Mouse (Mus musculus): ENCODE results near the gene Trim41.
"Not testable (repeated sequence)": the region's sequence is repeated elsewhere in the genome, so short reads cannot be mapped to it uniquely, and the experiment has no call there.

Trim41 gene

DNA sequence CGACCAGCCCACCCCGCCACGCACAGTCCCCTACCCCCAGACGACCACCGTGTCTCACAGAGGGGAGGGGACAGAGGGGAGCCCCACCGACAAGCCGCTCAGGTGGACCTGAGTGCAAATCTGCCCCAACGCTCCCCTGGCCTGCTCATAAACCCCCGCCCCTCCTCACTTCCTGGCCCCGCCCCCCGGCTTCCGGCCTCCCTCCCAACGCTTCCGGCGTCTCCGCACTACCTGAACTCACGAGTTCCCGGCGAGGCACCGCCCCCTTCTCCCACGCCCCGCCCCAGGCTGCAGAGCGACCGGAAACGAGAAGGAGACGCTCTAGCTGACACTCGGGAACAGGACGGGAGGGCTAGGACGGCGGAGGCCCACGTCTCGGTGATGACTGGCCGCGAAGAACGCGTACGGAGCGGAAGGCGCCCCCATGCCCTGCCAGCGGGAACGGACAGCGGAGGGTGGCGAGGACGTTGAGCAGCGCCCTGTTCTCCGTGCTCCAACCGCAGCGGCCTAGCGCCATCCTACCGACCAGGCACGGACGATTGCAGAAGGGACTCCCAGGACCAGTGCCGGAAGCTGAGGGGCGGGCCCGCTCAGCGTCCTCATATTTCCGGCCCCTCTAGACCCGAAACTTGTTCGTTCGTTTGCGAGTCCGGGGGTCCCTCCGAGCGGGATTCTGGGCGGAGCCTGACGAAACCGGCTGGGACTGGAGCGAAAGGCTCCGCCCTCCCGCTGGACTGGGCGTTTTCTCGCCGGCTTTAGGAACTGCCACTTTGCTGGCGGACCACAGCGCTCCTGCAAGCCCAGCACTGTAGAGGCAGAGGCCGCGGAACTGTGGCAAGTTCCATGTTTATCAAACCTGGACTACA is at the start of gene Trim41:
Gene Trim41 (minus strand): TSS at position 554 of the 866 bp plus-strand sequence.
- DNase-seq (ENCODE audit: low spot score in 2 of 2): peak; percentile 98 to 99

DNA sequence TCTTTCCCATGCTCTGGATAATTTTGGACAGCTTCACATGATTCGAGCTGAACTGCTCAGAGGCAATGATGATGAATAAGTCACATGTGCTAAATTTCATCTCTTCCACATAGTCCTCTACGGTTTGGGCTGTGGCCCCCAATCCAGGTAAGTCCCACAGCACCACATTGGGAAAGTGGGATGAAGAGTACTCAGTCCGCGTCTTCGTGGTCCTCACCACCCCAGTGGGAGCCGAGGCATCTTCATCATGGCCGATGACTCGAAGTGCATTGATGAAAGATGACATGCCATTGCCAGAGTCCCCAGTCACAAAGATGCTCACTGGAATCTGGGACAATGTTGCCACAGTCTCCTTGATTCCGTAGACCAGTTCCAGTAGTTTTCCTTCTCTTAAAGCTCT is 49.3 kb upstream of the Trim41 start:
- DNase-seq (ENCODE audit: low spot score in 2 of 2): no peak

DNA sequence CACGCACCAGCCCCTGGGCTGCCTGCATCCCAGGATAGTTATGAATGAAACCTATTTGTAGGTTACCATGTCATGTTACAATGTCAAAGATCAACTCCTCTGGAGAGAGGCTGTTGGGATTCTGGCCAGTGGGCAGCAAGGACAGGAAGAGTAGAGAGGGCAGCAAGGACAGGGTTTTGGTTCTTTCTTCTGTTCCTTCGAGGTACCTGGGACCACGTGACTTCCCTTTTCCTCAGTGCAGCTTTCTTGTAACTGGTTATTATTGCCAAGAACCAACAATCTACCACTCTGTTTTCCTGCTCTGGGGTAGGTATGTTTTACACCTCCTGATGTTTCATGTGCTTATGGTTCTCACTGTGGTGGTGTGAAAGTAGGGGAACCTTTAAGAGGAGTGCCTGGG is 46.7 kb upstream of the Trim41 start:
- no peak for DNase-seq (ENCODE audit: low spot score in 2 of 2)

DNA sequence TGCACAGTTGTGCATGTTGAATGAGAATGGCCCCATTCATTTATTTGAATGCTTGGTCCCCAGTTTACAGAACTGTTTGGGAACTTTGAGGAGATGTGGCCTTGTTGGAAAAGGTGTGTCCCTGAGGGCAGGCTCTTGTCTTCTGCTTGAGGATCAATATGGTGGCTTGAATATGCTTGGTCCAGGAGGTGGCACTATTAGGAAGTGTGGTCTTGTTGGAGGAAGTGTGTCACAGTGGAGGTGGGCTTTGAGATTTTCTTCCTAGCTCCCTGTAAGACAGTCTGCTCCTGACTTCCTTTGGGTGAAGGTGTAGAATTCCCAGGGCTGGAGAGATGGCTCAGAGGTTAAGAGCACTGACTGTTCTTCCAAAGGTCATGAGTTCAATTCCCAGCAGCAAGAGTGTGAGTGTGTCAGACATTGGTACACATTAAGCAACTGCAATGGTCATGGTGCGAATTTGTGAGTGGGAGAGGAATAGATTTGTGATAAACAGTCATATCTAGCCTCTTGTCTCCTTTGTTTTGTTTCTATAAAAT is 45.7 kb upstream of the Trim41 start:
- no peak for DNase-seq (ENCODE audit: low spot score in 2 of 2)

DNA sequence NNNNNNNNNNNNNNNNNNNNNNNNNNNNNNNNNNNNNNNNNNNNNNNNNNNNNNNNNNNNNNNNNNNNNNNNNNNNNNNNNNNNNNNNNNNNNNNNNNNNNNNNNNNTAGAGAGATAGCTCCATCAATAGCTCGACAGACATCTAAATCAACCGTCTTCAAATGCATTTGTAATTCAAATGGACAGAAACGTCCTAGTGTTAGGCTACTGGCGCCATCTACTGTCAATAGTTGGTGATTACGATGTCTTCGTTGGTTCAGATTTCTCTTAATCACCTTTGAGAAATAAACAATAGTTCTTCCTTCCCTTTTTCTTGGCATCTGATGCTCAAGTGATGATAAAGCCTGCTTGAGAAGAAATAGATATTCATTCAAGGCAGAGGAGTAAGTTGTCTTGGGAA is 41.9 kb upstream of the Trim41 start:
- peak in 1 of 2 experiments; percentile 77 for DNase-seq (ENCODE audit: low spot score in 2 of 2)

DNA sequence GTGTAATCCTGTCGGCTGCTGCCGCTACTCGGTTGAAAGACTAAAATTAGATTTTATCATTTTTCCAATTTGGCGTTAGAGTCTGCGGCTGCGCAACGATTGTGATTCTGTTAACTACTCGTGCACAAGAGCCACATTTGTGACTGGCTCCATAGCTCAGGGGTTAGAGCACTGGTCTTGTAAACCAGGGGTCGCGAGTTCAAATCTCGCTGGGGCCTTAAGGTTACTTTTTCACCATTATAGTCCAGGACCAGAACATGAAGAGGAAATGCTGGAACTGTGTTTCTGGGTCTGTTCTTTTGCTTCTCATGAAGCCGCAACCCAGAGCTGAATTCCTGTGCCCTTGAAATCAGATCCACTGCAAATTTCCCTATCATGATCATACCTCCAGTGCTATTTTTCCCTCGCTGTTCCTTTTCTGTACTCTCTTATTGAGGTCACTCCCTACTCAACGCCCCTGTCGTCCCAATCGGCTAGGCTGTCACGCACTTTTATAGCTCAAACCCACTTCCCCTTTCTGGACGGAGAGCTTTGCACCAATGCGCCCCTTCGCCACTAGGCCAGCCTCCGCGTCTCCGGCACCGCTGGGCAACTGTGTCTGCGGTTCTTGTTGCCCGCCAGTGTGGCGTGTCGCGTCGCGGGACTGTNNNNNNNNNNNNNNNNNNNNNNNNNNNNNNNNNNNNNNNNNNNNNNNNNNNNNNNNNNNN is 36.5 kb upstream of the Trim41 start:
- peak; percentile 96 to 98 for DNase-seq (ENCODE audit: low spot score in 2 of 2)

DNA sequence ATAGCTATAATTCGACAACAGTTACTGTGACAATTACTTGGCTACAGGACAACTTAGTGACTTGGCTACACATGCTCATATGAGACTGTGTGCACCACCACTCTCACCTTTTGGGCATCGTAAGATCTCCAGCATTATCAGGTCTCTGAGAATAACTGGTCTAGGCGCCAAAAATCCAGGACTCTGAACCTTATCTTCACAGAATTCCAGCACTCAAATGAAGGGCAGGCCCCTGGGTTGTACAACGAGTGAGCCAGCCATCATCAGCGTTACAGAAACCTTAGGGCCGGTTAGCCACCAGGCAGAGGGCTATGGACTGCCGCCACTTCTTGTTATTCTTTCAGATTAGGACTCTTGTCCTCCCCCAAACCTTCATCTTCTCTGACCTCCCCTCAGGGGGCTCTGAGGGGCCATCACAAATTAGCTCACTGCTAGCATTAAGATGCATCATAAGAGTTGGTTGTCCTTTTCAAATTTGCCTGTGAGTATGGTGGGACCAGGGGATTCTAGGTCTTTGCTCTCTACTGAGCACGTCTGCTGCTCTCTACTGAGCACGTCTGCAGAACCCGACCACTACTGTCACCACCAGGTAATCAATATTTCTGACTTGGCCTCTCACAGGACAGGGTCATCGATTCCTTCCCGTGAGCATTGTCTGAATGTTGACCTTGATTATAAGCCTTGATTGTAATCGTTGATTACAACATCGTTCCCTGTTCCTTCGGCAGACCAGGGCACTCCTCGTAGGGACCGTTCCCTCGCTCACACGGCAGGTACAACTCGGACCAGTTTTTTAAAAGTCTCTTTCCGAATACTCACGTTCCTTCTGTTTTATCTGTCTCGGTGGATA is 35.7 kb upstream of the Trim41 start:
- DNase-seq (ENCODE audit: low spot score in 2 of 2): no peak

DNA sequence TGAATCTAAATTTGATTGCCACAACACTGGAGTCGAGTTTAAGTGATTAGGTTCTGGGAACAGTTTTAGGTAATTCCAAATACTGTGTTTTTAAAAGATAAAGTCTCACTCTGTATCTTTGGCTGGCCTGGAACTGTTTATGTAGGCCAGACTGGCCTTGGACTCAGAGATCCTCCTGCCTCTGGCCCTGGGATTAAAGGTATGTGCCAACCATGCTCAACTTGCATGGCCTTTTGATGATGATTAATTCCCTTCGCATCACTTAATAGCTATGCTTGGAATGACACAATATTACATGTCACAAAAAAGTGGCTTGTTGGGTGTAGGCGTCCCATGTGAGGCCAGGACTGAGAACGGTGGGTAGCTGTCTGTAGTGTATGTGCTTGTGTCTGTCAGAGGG is 35.0 kb upstream of the Trim41 start:
- no peak for DNase-seq (ENCODE audit: low spot score in 2 of 2)

DNA sequence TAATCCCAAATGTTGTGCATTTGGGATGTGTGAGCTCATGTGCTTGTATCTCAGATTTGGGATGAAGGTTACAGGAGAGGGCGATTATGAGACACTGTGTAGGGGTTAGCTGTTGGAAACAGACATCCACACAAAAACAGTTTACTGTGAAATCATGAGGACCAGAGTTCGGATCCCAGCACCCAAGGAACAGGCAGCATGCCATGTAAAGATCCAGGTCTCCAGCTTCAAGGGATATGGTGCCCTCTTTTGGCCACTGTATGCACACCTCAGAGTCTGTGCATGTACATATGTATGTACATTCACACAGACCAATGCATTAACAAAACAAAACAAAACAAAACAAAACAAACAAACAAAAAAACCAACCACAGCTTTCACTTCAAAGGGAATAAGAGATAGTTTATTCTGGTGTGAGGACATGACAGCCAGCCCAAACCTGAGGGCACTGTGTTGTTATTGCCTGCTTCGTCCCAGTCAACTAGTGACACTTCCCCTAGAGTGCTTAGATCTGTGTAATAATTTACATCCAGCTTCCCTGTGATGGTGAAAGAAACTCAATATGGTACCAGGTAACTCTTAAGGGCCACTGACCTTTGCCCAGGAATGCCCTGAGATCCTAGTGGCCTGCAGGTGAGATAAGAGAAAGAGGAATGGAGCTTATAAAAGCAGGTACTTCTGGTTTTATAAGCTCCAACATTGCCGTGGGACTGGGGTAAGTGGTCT is 34.3 kb upstream of the Trim41 start:
- no peak for DNase-seq (ENCODE audit: low spot score in 2 of 2)

DNA sequence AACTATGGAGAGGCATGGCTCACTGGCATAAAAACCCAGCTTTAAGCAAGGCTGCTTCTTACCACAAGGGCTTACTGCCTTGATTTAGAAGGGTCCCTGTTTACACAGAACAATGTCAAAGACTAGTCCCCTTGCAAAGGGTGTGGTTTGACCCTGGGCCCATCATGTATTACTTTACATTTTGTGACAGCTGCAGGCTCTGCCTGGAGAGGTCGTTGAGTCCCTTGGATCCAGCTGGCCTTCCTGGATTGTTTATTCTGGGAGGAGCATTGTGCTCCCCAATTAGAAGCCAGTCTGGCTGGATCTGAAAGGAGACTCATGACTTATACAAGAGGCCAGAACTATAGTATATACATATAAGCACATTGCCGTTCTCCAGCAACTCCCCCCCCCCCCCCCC is 33.1 kb upstream of the Trim41 start:
- no peak for DNase-seq (ENCODE audit: low spot score in 2 of 2)

DNA sequence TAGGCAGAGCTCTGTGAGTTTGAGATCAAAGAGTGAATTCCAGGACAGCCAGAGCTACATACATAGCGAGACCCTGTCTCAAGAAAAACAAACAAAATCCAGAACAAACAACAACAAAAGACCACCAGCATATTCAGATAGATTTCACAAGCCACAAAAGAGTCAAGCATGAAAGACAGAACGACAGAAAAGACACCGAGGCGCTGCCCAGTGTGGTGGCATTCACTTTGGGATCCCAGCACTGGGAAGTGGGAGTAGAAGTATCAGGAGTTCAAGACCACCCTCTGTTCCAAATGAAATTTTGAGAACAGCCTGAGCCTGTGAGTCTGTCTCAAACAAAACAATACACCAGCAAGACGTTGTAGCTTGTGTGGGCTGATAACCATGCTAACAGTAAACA is 29.7 kb upstream of the Trim41 start:
- no peak for DNase-seq (ENCODE audit: low spot score in 2 of 2)

DNA sequence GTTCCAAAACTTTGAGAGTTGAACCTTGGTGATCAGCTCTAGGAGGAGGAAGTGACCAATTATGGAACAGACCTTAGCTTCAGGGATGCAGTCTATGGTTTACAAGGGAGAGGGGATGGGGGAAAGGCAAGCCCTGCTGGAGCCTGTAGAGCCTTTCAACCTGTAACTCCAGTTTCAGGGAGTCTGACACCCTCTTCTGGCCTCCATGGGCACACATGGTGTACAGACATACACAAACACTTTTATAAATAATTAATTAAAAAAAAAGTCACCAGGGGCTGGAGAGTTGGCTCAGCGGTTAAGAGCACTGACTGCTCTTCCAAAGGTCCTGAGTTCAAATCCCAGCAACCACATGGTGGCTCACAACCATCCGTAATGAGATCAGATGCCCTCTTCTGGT is 29.2 kb upstream of the Trim41 start:
- not testable (repeated sequence) for DNase-seq (ENCODE audit: low spot score in 2 of 2)

DNA sequence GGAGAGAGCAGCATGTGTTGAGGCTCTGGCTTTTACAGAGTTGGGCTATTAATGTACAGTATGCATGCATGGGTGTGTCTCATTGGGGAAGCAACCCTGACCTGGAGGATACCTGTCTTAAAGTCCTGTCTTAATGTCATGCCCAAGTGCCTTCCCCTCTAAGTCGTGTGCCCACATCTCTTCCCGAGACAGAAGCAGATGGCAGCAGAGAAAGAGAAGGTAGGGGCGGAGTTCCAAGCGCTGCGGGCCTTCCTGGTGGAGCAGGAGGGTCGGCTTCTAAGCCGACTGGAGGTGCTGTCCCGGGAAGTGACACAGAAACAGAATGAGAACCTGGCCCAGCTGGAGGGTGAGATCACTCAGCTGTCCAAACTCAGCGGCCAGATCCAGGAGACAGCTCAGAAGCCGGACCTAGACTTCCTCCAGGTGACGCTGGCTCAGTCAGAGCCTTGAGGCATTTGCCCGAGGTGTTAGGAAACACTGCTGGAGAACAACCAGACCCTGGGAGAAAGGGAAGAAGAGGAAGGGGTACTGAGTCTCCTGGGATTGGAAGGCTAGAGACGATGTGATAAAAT is 28.2 kb upstream of the Trim41 start:
- no peak for DNase-seq (ENCODE audit: low spot score in 2 of 2)

DNA sequence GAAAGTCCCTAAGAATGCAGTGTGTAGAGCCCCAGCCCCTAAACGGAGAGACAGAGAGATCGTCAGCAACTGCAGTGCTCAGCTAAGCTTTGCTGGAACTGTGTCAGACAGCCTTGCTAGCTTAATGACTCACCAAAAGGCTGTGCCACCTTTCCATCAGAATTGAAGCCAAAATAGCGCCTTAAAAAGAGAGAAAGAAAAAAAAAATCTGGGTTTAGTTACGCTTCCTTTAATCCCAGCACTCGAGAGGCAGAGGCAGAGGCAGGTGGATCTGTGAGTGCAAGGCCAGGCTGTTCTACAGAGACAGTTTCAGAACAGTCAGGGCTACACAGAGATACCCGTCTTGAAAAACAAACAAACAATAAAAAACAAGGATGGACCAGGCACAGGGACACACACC is 27.2 kb upstream of the Trim41 start:
- DNase-seq (ENCODE audit: low spot score in 2 of 2): no peak

DNA sequence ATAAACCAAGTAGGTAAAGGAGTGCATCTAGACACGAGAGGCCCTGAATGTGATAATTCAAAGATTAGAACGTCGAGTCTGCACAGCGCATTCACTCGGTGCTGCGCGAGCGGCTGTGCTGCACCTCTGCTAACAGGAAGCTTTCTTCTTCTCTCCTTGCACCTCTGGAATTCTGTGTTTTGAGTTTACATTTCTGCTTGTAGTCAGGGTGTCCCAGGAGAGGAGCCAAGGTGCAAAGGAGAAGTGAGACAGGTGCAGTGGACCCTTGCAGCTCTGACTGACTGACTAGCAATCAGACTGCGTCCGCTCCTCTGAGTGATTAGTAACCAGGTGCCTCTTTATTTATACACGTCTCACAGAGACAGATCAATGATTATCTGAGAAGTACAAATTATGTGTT is 26.0 kb upstream of the Trim41 start:
- no peak for DNase-seq (ENCODE audit: low spot score in 2 of 2)

DNA sequence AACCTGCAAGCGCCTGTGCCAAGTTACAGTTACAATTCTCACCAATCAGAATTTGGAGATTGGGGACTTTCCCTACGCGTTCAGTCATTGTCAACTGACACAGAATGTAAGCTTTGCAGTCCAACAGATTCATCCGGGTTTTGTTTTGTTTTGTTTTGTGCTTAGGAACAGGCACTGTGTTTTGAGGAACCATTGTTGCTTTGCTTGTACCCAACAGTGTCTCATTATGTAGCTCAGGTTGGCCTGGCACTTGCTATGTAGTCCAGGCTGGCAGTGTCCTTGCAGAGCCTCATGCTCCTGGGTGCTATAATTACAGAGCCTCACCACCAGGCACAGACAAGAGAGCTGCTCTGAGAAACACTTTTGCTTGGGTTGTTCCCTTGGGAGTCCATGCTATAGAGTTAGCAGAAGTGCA is 25.2 kb upstream of the Trim41 start:
- DNase-seq (ENCODE audit: low spot score in 2 of 2): no peak

DNA sequence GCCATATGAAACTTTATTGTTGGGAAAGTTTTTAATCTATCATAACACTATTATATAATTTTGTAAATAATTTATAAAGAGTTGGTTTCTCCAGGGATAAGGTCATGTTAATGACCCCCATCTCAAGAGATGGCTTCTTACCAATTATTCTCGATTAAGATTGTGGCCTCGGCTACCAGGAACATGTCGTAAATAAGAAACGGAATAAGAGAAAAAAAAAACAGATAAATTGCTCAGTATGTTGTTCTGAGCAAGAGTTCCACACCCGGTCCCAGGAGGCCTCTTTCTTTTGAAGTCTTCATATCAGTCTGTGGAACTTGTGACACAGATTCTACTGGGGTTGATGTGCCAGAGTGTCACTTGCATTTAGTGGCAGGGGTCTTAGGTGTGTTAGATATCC is 24.1 kb upstream of the Trim41 start:
- no peak for DNase-seq (ENCODE audit: low spot score in 2 of 2)

DNA sequence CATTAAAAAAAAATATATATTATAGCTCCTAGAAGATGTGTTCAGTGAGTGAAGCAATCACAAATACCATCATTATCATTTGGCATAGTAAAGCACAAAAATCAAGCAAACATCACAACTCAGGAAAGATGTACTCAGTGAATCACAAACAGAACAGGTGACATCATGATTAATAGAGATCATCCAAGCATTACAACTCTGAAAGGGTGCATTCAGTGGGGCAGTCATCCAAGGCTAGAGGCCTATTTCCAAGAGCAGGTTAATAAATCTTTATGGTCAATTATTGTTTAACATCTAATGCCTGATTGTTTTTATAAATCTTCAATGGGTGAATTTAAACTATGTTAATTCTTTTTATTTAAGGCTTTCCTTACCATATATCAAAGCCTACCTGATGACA is 23.7 kb upstream of the Trim41 start:
- DNase-seq (ENCODE audit: low spot score in 2 of 2): no peak

DNA sequence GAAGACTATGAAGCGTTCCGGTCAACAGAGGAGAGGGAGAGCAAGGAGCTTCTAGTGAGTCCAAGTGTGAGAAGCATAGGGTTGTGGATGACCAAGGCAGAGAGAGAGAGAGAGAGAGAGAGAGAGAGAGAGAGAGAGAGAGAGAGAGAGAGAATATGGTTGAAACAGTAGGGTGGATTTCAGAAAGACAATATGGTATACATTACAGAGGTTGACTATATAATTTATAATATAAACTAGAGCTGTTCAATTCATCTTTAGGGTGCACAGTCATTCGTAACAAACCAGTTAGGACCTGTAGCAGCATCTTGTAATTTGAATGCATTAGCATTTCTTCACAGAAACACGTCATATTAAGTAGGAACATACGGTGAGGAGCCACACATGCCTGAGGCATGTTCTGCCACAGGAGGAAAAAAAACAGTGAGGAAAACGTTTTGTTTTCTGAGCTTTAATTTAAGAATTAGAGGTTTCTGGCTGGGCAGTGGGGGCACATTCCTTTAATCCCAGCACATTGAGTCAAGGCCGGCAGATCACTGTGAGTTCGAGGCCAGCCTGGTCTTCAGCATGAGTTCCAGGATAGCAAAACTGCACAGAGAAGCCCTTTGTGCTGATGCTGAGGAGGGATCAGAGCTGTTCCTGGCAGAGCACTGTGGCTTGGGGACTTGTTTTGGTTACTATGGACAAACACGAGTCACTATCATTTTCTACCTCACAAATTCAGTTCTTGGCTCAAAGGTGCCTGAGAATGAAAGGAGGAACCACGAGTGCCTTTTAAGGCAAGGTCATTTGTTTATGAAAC is 21.9 kb upstream of the Trim41 start:
- DNase-seq (ENCODE audit: low spot score in 2 of 2): no peak

DNA sequence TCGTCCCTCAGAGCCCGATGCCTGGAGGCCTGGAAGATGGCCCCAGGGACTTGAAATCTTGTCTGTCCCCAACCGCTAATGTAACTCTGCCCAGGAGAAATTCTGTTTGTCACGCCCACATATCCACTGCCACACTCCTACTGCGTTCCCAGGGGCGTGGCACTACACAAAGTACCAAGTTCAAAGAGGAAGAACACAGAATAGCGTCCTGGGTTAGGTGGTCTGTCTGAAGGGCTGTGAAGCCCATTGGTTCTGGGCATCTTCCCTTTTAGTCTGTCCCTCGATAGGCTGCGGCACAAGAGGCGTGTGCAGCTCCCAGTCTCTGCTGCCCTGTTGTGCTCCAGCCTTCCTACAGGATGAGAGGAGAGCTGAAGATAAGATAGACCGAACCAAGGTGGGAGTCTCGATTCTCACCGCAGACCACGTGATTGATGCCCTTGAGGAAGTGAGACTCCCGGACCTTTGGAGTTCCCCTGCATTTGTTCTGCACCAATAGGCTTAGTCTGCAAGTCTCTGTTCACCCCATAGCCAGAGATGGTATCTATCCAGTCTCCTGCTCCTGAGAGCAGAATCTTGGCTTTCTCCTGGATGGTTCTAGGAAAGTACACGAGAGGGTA is 21.1 kb upstream of the Trim41 start:
- DNase-seq (ENCODE audit: low spot score in 2 of 2): peak in 1 of 2 experiments; percentile 31

Data from frontal cortex, postnatal 36 days (tissue).